Mouse (Mus musculus) layer of hippocampus, postnatal 10 days (tissue): Measurements from ENCODE around the gene Zswim9. TPM values are rescaled to one million over a fixed set of nuclear protein-coding genes. Genes with fewer than 3 reads are reported as not detected.

Experiments
- DNase-seq, 2 experiments: peaks; one replicate each; pipeline ENCODE4 v3.0.0; 2021; ENCODE audit warnings: low spot score in 2 of 2
- total RNA-seq, 2 experiments: library from RNA; stranded (reverse); gene quantifications; 2 replicates each; pipeline ENCODE4 v1.2.3; 2021

The Zswim9 gene
- total RNA-seq, 2 experiments from 2014 or later = 11.4 to 12.8 TPM

GRCm38 (mm10) chr7:13269394-13269793 is 9.1 kb downstream of the Zswim9 start:
- no peak for DNase-seq

DNA sequence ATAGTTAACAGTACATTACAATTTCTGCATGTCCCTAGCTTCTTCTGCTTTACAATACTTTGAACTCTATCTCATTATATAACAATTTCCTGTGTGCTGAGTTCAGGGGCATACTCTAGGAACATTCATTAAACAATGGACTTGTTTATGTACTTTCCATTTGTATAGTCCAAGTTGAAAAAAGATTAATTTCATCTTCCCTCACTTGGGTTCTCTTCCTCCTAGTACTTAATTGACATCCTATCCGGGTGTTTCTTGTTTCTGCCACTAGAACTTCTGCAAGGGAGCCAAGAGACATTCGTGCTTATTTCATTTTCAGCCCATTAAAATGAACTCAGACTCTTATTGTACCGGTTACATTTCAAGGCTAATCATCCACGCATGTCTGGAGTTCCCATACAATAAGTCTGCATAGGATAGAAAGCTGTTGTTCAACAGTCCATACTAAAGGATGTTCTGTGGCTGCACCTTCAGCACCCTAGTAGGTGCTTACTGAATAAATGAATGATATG is 9.7 kb downstream of the Zswim9 start:
- DNase-seq = no peak

DNA sequence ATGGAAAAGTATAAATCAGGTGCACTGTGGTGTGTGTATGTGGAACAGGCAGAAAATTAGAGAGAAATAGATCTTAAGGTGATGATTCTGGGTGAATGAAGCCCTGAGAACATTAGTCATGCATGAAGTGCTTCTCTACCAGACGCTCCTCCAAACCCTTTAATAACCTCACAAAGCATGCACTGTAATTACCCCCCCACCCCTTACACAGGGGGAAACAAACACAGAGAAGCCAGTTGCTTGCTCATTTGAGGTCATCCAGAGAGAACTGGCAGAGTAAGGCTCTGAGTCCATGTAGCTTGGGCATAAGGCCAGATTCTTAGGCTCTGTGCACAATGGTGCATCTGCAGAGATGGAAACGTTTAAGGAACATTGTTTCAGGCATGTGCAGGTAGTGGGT is 14.1 kb downstream of the Zswim9 start:
- no peak for DNase-seq

- DNase-seq = no peak
Observed at GRCm38 (mm10) chr7:13263851-13264250, 14.7 kb downstream of the Zswim9 start.

GRCm38 (mm10) chr7:13260746-13261700 is 17.5 kb downstream of the Zswim9 start:
- DNase-seq = peak; percentile 14 to 26

DNA sequence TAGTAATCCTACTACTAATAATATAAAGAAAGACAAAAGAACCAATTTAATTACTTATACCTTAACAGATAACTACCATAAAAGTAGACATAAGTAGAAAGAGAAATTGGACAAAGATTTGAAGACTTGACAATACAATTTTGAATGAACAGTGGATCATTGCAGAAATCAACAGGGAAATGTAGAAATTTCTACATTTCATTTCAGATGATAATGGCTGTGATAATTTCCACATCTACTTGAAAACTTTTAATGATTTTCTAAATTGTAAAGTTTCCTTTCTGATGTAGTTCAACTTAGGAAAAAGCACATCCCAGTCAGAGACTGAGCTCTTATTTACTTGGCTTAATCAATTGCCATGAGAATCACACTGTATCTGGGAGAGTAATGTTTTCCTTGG is 65.8 kb downstream of the Zswim9 start, which contains the start of gene Vmn1r89:
TSS of gene Vmn1r89 (plus strand) at position 301 of the 400 bp plus-strand sequence.
- no peak for DNase-seq

Other genes with a start within 250 kb of the Zswim9 start
- gene Chmp2a, start 243.9 kb downstream of the Zswim9 start, total RNA-seq = 100 to 1,000 TPM; 133 to 151 TPM
- 100 to 1,000 TPM; 198 to 220 TPM for gene Ube2m, start 240.4 kb downstream of the Zswim9 start, total RNA-seq
- 10 to 100 TPM; 14.3 to 17.7 TPM for gene Mzf1, start 224.0 kb downstream of the Zswim9 start, total RNA-seq
- gene Vmn1r85, start 183.5 kb downstream of the Zswim9 start, total RNA-seq = not detected
- gene Vmn1r86, start 158.8 kb downstream of the Zswim9 start, total RNA-seq = not detected
- gene Vmn1r87, start 138.6 kb downstream of the Zswim9 start, total RNA-seq = not detected
- under 1 TPM; 0.11 to 0.25 TPM for gene Vmn1r88, start 119.2 kb downstream of the Zswim9 start, total RNA-seq
- not detected for gene Vmn1r89, start 65.7 kb downstream of the Zswim9 start, total RNA-seq
- gene Lig1, start 1.4 kb downstream of the Zswim9 start, total RNA-seq = 10 to 100 TPM; 11.0 to 14.7 TPM
- gene Pla2g4c, start 45.9 kb upstream of the Zswim9 start, total RNA-seq = 1 to 10 TPM in 1 of 2 experiments, under 1 TPM in 1; 0.21 to 1.1 TPM
- gene Cabp5, start 119.4 kb upstream of the Zswim9 start, total RNA-seq = under 1 TPM; 0.25 to 0.89 TPM
- gene Bsph1, start 172.1 kb upstream of the Zswim9 start, total RNA-seq = not detected